Mouse (Mus musculus) kidney, embryonic 15.5 days (tissue): ENCODE measurements at regions not wholly inside any gene's neighbourhood (a gene's known extent, or its start where the extent isn't known, plus 50 kb on each side); places are given as distances from the start of the nearest gene placed in this dataset.

Experiments used
- ATAC-seq: fragments of 200-750 bp; cut with Nextera tagmentation; replicated peaks from 2 replicates; pipeline ENCODE4 v1.8.0; 2017; ENCODE audit warnings: moderate TSS enrichment; ENCODE audit not compliant: low FRiP score
- H3K27ac ChIP-seq: fragments of 300-500 bp; sonication (generic); 2 replicates; pipeline ENCODE4 v1.5.1; 2015; ENCODE audit warnings: mild to moderate bottlenecking, inconsistent platforms
- H3K27me3 ChIP-seq: fragments of 300-500 bp; sonication (generic); 2 replicates; pipeline ENCODE4 v1.6.1; 2015; ENCODE audit warnings: inconsistent platforms
- H3K36me3 ChIP-seq: fragments of 300-500 bp; sonication (generic); 2 replicates; pipeline ENCODE4 v1.6.1; 2015; ENCODE audit warnings: inconsistent platforms
- H3K4me1 ChIP-seq: fragments of 300-500 bp; sonication (generic); 2 replicates; pipeline ENCODE4 v1.6.1; 2015; ENCODE audit warnings: inconsistent platforms
- H3K4me2 ChIP-seq: fragments of 300-500 bp; sonication (generic); 2 replicates; pipeline ENCODE4 v1.6.1; 2015; ENCODE audit warnings: moderate library complexity, mild to moderate bottlenecking, inconsistent platforms
- H3K4me3 ChIP-seq: fragments of 300-500 bp; sonication (generic); replicated peaks from 2 replicates; pipeline ENCODE4 v1.5.1; 2015; ENCODE audit warnings: mild to moderate bottlenecking, inconsistent platforms
- H3K9ac ChIP-seq: fragments of 300-500 bp; sonication (generic); 2 replicates; pipeline ENCODE4 v1.6.1; 2015; ENCODE audit warnings: mild to moderate bottlenecking, inconsistent platforms
- H3K9me3 ChIP-seq: fragments of 300-500 bp; sonication (generic); replicated peaks from 2 replicates; pipeline ENCODE4 v1.6.1; 2016; ENCODE audit warnings: inconsistent platforms
- WGBS: fragments of 180-500 bp; shearing (Covaris S2); methylation state at CpG from one replicate; pipeline ENCODE4 v1.1.7; 2015; ENCODE audit warnings: mixed read lengths; 5-methylcytosine and 5-hydroxymethylcytosine counted together

DNA sequence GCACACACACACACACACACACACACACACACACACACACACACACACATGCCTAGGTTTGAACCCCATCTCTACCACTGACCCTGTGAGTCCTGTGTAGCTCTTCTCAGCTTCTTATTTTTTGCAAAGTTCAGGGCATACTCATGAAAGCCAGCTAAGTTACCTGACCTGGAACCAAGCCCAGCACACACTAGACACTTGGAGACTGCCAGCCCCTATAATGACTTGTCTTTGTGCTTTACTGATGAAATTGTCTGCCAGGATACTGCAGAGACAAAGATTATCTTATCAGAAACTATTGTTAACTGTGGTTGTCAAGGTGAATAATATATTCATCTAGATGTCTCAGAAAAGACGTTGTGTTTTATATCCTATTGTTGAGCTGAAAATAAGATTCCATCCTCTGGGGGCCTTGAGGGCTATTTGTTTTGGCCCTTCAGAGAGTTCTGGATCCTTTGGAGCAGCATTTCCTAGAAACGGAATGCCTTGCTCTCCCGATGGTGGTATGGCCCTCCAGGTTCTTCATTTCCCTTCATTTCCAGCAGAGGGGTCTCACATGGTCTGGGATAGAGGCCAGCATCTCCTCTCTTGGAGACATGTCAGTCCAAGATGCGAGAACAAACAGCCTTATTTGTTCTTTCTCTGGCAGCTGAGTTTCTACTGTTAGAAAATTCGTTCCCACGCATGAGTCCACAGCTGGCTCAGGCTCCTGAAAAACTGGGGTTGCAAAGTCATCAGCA is 402.6 kb downstream of the Tns1 start:
- no peak overlapping the region for H3K27ac ChIP-seq
- no peak for ATAC-seq
- H3K36me3 ChIP-seq = no peaks in the 10 kb centered on the region
- no peaks in the 10 kb centered on the region for H3K9me3 ChIP-seq
- H3K9ac ChIP-seq = no peak overlapping the region
- H3K4me1 ChIP-seq = peaks cover 5% of the 10 kb centered on the region; the same call in 1 of the 2 replicates
- H3K4me3 ChIP-seq = no peak overlapping the region
- no peak overlapping the region for H3K4me2 ChIP-seq
- WGBS = 76% methylated on average over 6 of the region's 6 CpGs
- H3K27me3 ChIP-seq = no peaks in the 10 kb centered on the region

GRCm38 (mm10) chr1:73718421-73718820 is 405.8 kb downstream of the Tns1 start:
- H3K4me2 ChIP-seq = no peak overlapping the region
- no peaks in the 10 kb centered on the region for H3K9me3 ChIP-seq
- WGBS = 68% methylated on average over 5 of the region's 5 CpGs
- H3K36me3 ChIP-seq = no peaks in the 10 kb centered on the region
- no peaks in the 10 kb centered on the region for H3K27me3 ChIP-seq
- no peak overlapping the region for H3K4me3 ChIP-seq
- no peak overlapping the region for H3K9ac ChIP-seq
- H3K27ac ChIP-seq = no peak overlapping the region
- H3K4me1 ChIP-seq = peaks cover 5% of the 10 kb centered on the region; the same call in 1 of the 2 replicates
- ATAC-seq = no peak

- Histone ChIP-seq H3K9ac (no peak overlapping the region), H3K27me3 (no peaks in the 10 kb centered on the region), H3K36me3 (no peaks in the 10 kb centered on the region), H3K4me1 (peaks cover 5% of the 10 kb centered on the region; the same call in 1 of the 2 replicates), H3K27ac (0 out of 2 replicates have a peak overlapping the region, but pooled peaks have one; percentile 13), H3K9me3 (no peaks in the 10 kb centered on the region), H3K4me3 (no peak overlapping the region), H3K4me2 (no peak overlapping the region)
- WGBS = 21% methylated on average over 7 of the region's 7 CpGs
- no peak for ATAC-seq
These were observed 406.8 kb downstream of the Tns1 start for GRCm38 (mm10) chr1:73717401-73717800.

DNA sequence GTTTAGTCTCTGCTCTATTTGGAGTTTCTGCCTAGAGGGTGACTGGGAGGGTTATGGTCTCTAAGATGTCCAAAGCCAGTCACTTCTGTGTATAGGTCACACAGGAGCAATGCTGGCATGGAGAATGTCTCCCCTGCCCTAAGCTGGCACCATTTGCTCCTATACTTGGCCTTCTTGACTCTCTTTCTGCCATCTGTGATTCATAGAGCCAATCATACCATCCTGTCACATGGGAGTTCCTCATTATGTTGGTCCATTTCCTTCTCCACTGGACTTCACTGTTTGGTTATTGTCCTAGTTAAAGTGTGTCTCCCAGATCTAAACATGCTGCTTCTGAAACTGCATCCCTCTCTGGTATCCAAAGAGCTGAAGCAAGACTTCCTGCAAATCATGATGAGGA is 407.3 kb downstream of the Tns1 start:
- H3K36me3 ChIP-seq = no peaks in the 10 kb centered on the region
- ATAC-seq = no peak
- H3K9me3 ChIP-seq = no peaks in the 10 kb centered on the region
- H3K27ac ChIP-seq = 0 out of 2 replicates have a peak overlapping the region, but pooled peaks have one; percentile 13
- peaks cover 5% of the 10 kb centered on the region; the same call in 1 of the 2 replicates for H3K4me1 ChIP-seq
- no peak overlapping the region for H3K4me3 ChIP-seq
- H3K27me3 ChIP-seq = no peaks in the 10 kb centered on the region
- no peak overlapping the region for H3K9ac ChIP-seq
- H3K4me2 ChIP-seq = no peak overlapping the region

DNA sequence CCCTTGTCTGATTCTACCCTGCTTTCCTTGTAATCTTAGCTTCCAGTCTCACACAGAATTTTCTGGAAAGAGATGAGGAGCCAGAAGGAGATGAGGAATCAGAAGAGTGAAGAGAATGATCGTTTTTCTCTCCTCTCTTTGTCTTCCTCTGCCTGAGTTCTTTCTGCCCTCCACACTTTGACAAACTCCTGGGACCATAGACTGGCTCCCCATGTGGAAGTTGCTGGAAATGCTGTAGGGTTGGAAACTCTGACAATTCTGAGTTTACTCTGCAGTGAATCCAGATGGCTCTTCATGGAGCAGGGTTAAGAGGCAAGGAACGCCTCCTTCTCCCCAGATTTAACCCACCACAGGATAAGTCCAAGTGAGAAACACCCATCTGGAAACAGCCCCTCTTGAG is 408.7 kb downstream of the Tns1 start:
- H3K27ac ChIP-seq = no peak overlapping the region
- no peak overlapping the region for H3K4me2 ChIP-seq
- H3K4me3 ChIP-seq = no peak overlapping the region
- H3K4me1 ChIP-seq = peaks cover 5% of the 10 kb centered on the region; the same call in 1 of the 2 replicates
- no peaks in the 10 kb centered on the region for H3K9me3 ChIP-seq
- H3K36me3 ChIP-seq = no peaks in the 10 kb centered on the region
- ATAC-seq = no peak
- H3K9ac ChIP-seq = no peak overlapping the region
- 82% methylated on average over 2 of the region's 2 CpGs for WGBS
- H3K27me3 ChIP-seq = no peaks in the 10 kb centered on the region

GRCm38 (mm10) chr1:73702428-73702842 is 421.8 kb downstream of the Tns1 start:
- no peaks in the 10 kb centered on the region for H3K27me3 ChIP-seq
- H3K36me3 ChIP-seq = no peaks in the 10 kb centered on the region
- H3K4me1 ChIP-seq = peaks cover 7% of the 10 kb centered on the region
- H3K9ac ChIP-seq = no peak overlapping the region
- 0 out of 2 replicates have a peak, but pooled peaks have one; percentile 29 for ATAC-seq
- 22% methylated on average over 4 of the region's 4 CpGs for WGBS
- H3K4me3 ChIP-seq = no peak overlapping the region
- H3K27ac ChIP-seq = no peak overlapping the region
- no peaks in the 10 kb centered on the region for H3K9me3 ChIP-seq
- no peak overlapping the region for H3K4me2 ChIP-seq

DNA sequence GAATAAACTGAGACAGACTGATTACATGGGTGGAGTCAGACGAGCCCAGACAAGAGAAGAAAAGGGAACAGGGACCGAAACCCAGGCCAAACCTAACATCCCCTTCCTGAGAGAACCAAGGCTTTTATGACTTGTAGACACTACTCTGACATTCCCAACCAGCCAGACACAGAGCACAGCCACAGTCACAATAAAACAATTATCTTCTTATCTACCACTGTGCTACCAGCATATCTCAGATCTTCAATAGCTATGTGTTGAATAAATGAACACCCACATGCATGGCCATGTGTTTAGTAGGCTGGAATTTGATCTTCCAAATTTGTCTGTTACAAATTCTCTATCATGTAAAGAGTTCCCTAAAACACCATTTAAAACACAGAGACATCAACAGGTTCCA is 430.7 kb downstream of the Tns1 start:
- H3K27me3 ChIP-seq = no peaks in the 10 kb centered on the region
- H3K9me3 ChIP-seq = no peaks in the 10 kb centered on the region
- H3K9ac ChIP-seq = no peak overlapping the region
- no peak for ATAC-seq
- 81% methylated on average over 2 of the region's 2 CpGs for WGBS
- no peak overlapping the region for H3K4me3 ChIP-seq
- H3K4me1 ChIP-seq = no peaks in the 10 kb centered on the region
- no peak overlapping the region for H3K4me2 ChIP-seq
- no peaks in the 10 kb centered on the region for H3K36me3 ChIP-seq
- H3K27ac ChIP-seq = no peak overlapping the region

- WGBS = 46% methylated on average over 4 of the region's 4 CpGs
- Histone ChIP-seq H3K4me2 (no peak overlapping the region), H3K27me3 (no peaks in the 10 kb centered on the region), H3K36me3 (no peaks in the 10 kb centered on the region), H3K4me1 (0 out of 2 replicates have a peak, but pooled peaks cover 9% of the 10 kb centered on the region), H3K27ac (peak overlapping the region; percentile 52), H3K9ac (no peak overlapping the region), H3K4me3 (no peak overlapping the region), H3K9me3 (no peaks in the 10 kb centered on the region)
- ATAC-seq = peak; percentile 53
These were observed 438.5 kb downstream of the Tns1 start for GRCm38 (mm10) chr1:73685734-73686133.

DNA sequence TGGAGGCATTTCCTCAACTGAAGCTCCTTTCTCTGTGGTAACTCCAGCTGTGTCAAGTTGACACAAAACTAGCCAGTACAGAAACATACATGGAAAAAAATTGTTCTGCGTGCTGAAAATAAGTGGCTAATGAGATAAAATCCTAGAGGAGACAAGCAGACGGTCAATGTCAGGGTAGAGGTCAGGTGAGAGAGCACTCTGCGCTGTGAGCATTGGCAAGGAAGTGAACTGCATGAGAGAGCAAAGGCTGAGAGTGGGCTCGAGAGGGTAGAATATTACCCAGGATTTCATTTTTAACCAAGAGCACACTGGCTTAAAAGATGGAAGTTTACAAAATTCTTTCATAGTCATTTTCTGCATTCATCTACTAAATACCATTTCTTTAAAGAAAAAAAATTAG is 439.2 kb downstream of the Tns1 start:
- Histone ChIP-seq H3K4me3 (no peak overlapping the region), H3K36me3 (no peaks in the 10 kb centered on the region), H3K4me2 (no peak overlapping the region), H3K27me3 (no peaks in the 10 kb centered on the region), H3K27ac (peak overlapping the region; percentile 52; the same call in 1 of the 2 replicates), H3K9me3 (no peaks in the 10 kb centered on the region), H3K9ac (no peak overlapping the region), H3K4me1 (0 out of 2 replicates have a peak, but pooled peaks cover 9% of the 10 kb centered on the region)
- 62% methylated on average over 4 of the region's 4 CpGs for WGBS
- ATAC-seq = no peak

GRCm38 (mm10) chr1:73684166-73684565 is 440.1 kb downstream of the Tns1 start:
- Histone ChIP-seq H3K27ac (0 out of 2 replicates have a peak overlapping the region, but pooled peaks have one; percentile 59), H3K4me2 (no peak overlapping the region), H3K4me3 (no peak overlapping the region), H3K36me3 (no peaks in the 10 kb centered on the region), H3K4me1 (0 out of 2 replicates have a peak, but pooled peaks cover 9% of the 10 kb centered on the region), H3K9ac (no peak overlapping the region), H3K9me3 (no peaks in the 10 kb centered on the region), H3K27me3 (no peaks in the 10 kb centered on the region)
- no peak for ATAC-seq
- 93% methylated on average over 5 of the region's 5 CpGs for WGBS

GRCm38 (mm10) chr1:73683132-73683888 is 440.9 kb downstream of the Tns1 start:
- no peak overlapping the region for H3K9ac ChIP-seq
- 37% methylated on average over 4 of the region's 4 CpGs for WGBS
- no peaks in the 10 kb centered on the region for H3K9me3 ChIP-seq
- H3K4me1 ChIP-seq = 0 out of 2 replicates have a peak, but pooled peaks cover 9% of the 10 kb centered on the region
- no peaks in the 10 kb centered on the region for H3K36me3 ChIP-seq
- no peaks in the 10 kb centered on the region for H3K27me3 ChIP-seq
- H3K4me3 ChIP-seq = no peak overlapping the region
- ATAC-seq = no peak
- H3K4me2 ChIP-seq = no peak overlapping the region
- H3K27ac ChIP-seq = peak overlapping the region; percentile 59

DNA sequence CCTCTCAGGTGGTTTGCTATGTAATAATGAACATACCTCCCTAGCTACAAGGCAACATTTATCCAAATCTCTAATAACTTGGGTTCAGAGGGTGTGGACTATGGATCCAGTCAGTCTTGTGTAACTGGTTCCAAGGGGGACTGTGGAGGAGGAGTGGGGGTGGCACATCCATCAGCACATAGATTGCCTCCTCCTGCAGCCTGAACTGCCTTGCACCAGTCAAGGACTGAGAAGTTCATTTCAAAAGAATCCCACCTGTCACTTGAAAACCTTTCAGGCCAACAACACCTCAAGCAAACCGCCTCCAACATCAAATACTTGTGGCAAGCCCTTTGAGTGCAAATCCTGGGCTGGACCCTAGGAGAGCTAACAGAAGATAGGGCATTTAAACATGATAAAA is 442.6 kb downstream of the Tns1 start:
- H3K4me1 ChIP-seq = 0 out of 2 replicates have a peak, but pooled peaks cover 9% of the 10 kb centered on the region
- no peaks in the 10 kb centered on the region for H3K27me3 ChIP-seq
- no peak for ATAC-seq
- H3K27ac ChIP-seq = no peak overlapping the region
- H3K9ac ChIP-seq = no peak overlapping the region
- H3K9me3 ChIP-seq = no peaks in the 10 kb centered on the region
- H3K4me3 ChIP-seq = no peak overlapping the region
- no peaks in the 10 kb centered on the region for H3K36me3 ChIP-seq
- no peak overlapping the region for H3K4me2 ChIP-seq
- WGBS = 73% methylated on average over 1 of the region's 1 CpGs
